Mouse (Mus musculus) heart, adult 18-20 months (tissue): ENCODE data around the gene Slc22a16. TPM values are rescaled to one million over a fixed set of nuclear protein-coding genes. Genes with fewer than 3 reads are reported as not detected.

Experiments
- DNase-seq, 2 experiments: peaks; one replicate each; pipeline ENCODE4 v3.0.0; 2021 to 2022; ENCODE audit warnings: mixed read lengths in 1 of 2
- total RNA-seq, 2 experiments: library from RNA; stranded (reverse); gene quantifications; 2 replicates each; pipeline ENCODE4 v1.2.3; 2021

Gene Slc22a16
- total RNA-seq, 2 experiments from 2014 or later = not detected

DNA sequence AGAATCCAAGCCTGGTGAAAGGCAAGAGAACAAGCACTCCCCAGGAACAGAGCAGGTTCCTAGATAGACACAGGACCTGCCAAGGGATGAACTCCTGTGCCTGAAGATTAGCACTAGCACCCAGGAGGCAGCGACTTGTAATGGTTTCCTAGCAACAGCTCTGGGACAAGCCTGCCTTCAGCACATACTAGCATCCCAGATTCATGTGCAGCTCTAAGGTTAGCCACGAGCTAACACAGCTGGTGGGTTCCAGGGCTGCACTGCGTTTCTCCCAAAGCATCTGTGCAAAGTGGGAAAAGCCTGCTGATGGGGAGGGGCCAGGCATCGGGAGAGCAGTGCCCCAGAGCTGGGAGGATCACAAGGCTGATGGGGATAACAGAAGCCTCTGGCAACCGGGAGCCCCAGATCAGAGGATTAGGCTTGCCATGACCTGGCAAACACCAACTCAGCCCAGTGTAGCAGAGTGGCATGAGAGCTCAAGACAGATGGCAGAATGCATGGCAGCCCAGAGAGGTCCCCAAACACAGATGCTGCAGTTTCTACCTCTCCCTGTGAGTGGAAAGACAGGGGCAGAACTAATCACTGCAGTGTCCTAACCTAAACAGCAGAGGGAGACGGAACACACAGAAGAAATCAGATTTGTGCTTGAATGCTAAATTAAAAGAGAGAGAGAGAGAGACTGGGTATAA, 34.7 kb downstream of the Slc22a16 start:
- DNase-seq = no peak

DNA sequence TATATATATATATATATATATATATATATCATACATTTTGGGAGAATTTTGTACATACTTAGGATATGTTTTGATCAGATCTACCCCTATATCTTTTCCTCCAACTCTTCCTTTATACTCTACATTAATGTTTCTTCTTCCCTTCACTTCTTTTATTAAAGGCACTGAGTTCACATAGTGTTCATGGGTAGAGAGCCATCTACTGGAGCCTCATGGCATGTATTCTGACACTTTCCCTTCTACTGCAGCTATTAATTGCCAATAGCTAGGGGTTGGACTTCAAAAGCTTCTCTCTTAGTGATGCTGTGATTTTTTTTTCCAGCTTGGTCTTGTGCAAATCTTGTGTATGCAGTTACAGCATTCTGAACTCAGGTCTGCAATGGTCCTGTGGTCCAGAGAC, 47.8 kb downstream of the Slc22a16 start:
- no peak for DNase-seq

DNA sequence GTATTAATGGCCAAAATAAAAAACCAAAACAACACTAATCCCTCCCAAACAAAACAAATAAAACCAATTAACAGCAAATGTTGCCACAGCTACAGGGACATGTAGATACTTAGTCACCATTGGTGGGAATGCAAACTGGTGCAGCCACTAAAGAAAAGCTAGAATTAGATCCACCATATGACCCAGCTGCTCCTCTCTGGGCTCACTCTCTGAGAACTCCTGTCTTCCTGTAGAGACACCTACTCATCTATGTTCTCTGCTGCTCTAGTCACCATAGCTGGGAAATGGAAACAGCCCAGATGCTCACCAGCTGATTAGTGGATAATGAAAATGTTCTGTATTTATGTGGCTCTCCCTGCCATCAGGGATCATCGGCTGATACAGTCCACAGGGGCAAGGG, 49.6 kb downstream of the Slc22a16 start:
- DNase-seq = no peak

DNA sequence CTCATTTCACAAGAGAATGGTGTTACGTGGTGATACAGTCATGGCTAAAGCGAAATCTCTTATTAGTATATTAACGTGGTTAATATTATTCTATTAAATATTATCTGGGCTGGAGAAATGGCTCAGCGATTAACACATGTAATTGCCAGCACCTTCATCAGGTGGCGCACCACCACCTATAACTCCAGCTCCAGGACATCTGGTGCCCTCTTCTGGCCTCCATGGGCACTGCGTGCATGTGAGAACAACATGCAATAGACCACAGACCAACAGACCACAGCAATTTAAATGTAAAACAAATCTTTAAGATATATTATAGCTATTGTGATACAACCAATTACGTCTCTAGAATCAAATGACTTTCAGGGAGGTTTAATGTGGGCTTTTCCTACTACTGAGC, 59.0 kb downstream of the Slc22a16 start:
- DNase-seq = peak; percentile 30 to 47

DNA sequence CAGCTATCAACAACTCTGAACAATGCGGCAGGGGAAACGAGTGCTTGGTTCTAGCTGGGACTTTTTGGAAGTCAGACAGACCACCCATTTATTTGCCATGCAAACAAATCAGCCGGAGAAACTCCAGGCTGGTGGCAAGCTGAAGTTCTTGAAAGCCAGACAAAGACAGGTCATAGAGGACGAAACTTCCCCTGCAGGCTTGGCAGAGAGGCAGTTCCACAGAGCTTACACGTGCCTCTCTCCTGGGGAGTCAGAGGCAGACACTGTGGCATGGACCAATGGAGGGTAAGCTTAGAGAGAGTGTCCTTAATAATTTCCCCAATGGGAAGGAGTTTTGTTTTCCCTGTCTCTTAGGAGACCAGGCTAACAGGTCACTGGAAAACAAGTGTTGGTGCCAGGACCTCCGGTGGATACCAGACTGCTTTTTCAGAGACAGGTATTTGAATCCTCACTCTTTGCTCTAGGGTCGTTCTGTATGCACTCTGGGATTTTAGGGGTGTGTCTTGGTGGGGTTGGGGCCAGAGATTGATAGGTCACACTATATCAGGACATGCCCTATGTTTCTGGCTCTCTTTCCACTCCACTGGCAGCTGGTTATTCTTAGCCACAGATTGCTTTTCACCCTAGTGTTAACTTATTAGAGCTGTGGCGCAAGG, 59.6 kb downstream of the Slc22a16 start, which contains the start of gene Ddo:
TSS of gene Ddo (plus strand) at position 356 of the 656 bp plus-strand sequence.
- peak; percentile 79 to 89 for DNase-seq

DNA sequence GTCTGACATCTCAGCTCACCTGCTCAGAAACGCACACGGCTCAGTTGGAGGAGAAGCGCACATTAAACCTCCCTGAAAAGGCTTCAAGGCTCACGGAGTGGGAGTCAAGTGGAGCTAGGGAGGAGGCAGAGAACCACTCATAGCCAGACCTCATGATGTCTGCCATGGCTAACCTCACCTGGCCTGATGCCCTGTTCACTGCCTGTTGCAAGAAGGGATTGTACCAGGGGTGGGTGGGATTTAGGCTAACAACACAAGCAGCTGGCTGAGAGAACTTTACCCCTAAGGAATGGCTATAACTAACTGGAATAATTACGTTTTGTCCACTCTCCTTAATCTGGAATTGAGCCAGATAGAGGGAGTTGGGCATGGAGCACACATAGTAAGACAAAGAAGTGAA, 60.3 kb downstream of the Slc22a16 start:
- peak; percentile 56 to 61 for DNase-seq

DNA sequence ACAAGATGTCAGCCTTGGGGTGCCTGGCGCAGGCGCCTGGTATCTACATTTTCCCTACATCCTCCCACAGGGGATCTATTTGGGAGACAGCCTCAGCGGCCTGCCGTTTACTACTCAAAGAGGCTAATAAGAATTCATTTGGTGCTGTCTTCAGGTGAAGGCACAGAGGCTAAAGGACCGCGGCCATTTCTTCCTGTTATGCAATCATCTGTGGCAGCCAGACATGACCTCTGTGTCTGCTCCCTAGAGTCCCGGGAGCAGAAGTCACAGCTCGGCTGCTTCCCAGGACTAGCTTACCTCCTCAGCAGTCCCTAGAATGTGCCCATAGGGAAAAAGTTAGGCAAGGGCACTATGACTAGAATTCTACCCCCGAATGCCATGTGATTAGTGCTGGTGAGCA, 60.8 kb downstream of the Slc22a16 start:
- DNase-seq = peak; percentile 36 to 53

DNA sequence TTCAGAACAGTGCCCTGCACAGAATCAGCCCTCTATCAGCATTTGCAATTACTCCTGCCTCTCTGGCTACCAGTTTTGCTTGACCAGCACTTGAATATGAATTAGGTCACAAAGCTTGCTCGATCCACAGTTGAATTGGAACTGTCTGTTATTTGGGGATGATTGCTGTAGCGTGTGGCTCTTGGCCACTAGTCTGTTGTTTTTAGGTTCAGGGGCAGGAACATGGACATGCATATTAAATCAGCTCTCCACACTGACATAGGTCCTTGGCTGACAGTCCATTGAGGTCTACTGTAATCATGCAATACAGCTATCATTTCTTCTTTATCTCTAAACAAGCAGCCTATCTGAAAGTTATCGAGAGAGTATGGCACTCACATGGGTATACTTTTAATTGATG, 62.0 kb downstream of the Slc22a16 start:
- DNase-seq = no peak

DNA sequence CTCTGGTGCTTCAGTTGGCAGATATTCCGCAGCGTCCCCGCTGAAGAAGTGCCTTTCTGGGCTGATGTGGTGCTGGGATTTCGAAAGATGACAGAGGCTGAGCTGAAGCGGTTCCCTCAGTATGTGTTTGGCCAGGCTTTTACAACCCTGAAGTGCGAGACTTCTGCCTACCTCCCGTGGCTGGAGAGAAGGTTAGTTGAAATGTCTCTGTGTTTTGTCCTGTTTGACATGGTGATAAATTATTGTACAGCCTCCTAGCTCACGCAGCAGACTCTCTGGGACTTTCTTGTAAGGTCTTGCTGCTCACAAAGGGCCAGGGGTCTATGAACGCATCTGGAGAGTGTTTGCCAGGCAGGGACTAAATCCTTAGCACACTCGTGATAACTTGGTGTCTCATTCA, 67.2 kb downstream of the Slc22a16 start:
- no peak for DNase-seq

DNA sequence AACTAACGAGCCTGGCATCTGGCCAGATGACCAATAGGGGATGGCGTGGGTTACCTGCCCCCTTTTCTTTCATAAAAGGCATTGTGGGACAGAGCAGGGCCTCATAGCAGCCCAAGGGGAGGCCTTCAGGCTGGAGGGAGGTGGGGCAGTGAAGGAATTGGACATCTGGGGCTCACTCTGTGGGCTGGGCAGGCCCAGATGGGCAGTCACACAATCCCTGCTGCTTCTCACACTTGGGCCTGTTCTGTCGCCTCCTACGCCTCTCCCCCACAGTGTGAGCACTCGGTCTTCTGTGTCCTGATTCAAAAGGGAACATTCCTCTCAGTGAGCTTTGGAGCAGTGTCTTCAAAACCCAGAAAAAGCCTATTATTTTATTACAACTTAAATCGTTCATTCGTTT, 68.1 kb downstream of the Slc22a16 start:
- DNase-seq = peak; percentile 36

DNA sequence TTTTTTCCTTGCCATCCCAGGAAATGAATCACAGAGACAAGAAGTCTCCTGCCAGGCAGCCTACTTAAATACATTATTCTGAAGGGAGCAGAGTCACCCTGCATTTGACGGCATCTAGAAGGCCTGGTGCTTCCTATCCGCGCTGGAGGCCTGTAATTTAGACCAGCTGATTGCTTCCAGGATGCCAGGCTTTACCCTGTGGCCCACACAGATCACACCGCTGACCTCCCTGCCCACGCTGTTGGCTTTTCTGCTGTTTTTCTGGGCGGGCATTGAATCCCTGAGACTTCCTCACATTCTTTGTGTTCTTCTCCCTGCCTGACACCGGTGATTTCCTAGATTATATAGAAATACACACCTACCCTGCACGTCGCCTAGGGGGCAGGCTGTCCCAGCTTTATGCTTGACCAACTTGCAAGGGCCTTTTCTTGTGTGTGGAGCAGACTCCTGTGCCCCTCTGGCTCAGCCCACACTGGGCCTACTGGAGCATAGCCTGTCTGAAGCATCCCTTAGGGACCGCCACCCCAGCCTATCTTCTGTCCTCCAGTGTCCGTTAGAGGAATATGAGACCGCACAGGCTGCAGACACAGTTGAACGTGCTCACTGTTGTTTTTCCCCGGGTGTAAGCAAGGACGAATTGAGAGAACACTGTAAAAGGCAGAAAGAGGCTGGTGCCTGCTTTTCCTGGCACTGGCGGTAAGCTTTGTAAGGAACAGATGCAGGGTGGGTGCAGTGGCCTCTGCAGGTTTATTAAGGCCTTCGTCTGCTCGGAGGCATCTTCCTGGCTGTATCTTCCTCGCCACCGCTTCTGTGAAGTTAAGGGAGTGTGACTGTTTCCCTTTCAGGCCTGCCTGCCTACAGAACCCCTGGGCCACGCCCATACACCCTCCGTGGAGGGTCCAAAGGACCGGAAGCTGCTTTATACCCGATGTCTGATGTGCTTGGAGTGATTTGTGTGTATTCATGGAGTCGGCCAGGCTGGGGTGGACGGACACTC, 69.0 kb downstream of the Slc22a16 start:
- no peak for DNase-seq

DNA sequence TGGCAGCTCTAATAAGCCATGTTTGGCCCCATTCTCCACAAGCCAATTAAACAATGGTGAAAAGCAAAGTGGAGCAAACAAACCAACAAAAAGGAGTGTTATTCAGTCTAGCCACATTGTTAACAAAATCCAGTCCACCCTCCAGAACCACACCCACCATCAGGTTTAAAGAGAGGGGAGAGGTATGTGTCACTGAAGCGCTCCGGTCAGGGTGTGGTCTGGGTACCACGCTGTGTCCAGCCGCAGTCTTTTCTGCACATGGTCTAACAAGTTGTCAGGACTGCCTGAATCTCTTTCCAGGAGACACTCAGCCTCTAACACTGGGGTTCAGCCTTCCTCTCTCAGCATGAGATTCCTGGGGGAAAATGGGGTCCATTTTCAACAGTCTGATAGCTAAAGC, 70.3 kb downstream of the Slc22a16 start:
- no peak for DNase-seq

DNA sequence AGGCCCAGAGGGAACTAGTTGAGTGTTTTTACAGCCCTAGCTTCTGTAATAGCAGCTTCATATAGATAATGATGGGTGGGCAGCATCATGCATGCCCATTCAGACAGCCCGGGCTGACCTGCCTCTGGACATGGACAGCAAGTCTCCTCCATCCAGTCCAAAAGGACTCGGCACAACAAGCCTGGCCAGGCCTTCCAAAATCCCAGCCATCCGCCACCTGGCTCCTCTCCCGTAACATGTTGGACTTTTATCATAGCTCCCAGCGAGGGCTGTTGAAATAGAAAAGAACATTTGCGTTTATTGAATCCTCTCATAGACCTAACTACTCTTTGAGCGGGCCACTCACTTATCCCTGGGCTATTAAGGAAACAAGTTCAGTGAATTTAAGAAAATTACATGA, 71.8 kb downstream of the Slc22a16 start:
- peak; percentile 55 to 59 for DNase-seq

DNA sequence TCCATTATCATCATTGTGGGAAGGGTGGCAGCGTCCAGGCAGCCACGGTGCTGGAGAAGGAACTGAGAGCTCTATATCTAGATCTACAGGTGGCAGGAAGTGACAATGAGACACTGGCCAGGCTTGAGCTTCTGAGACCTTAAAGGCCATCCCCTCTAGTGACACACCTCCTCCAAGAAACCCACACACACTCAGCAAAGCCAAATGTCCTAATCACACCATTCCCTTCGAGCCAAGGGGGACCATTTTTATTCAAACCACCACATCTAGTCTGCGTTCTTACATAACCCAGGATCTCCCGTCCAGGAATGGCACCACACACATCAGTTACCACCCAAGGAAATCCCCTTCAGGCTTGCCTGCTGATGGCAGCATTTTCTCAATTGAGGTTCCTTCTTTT, 73.0 kb downstream of the Slc22a16 start:
- DNase-seq = no peak

DNA sequence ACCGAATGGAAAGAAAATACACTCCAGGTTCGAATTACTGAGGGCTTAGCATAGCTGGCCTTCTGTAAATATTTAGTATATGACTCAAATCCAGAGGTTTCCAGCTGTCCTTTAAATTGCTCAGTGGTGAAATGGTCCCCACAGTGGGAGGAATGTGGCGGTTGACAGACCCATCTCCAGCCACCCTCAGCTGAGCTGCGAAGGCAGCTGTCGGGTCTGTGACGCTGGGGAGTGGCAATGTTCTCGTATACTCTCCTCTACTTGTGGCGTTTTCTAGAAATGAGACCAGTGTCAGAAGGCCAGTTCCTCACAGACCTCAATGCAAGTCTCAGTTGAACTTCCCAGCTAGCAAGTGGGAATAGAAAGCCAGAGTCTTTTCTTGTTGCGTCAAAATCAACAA, 74.3 kb downstream of the Slc22a16 start:
- DNase-seq = no peak

DNA sequence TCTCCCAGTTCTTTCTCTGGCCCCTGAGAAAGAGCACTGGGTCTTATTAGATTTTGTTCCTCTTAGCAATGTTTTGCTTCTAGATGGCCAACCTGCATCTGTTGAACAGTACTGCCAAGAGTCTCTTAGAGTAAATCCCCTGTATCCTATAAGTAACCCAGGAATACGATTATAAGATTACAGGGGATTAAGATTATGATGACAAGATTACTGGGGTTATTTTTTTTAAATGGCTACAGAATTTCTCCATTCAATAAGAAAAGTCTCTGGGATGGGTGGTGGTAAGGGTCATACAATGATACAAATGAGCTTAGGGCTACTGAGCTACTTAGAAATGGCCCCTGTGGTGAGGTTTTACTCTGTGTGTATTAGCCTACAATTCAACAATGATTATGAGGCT, 75.2 kb downstream of the Slc22a16 start:
- no peak for DNase-seq

DNA sequence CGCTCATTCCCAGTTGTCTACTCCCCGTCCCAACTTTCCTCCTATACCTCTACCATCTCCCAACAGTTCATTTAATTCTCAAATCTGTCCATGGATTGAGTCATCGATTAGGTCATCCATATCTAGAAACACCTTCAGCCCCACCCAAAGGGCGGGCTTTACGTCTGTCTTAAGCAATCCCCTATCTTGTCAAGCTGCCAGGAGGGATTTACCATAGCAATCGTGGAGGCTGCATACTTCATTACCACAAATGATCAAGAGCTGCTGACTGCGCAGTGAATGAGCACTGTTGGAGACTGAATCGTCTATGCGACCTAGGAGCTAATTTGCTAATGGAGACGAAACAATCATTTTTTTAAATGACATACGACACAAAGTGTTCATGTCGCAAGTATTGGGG, 78.6 kb downstream of the Slc22a16 start:
- DNase-seq = no peak

DNA sequence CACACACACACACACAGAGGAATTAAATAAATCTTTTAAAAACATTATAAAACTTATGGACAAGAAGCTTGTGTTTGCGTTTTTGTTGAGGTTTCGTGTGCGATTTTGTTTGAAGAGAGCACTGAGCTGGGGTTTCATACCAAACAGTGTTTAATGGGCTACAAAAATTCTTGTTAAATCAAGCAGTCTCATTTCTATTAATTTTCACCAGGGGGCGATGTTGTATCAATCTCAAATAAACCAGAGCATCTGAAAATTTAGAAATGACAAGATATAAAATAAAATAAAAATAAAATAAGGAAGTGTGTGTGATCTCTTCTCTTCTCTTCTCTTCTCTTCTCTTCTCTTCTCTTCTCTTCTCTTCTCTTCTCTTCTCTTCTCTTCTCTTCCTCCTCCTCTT, 79.5 kb downstream of the Slc22a16 start:
- DNase-seq = peak in 1 of 2 experiments; percentile 22

DNA sequence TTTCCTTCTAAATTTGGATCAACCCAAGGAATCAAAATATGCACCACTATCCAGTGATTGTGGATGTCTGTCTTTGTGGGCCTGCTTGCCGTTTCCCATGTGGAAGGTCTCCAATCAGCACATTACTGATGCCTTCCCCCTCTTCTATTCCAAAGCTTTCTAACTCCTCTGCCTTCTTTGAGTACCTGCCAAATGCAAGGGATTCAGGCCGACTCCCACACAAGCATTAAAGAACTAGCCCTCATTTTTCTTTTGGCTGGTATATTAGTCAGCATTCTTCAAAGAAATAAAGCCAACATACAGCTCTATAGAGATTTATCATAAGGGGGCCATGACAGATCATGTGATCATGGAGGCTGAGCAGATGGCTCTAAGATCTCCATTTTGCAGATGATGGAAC, 81.5 kb downstream of the Slc22a16 start:
- no peak for DNase-seq
